ENCODE assay signal across 27 mouse cellular contexts in genomic region chr6:90224338-90224737, GRCm38 (mm10). TPM values are rescaled to one million over a fixed set of nuclear protein-coding genes. Genes with fewer than 3 reads are reported as not detected.
"Had no signal": no experiment of that assay in that cellular context is flagged by ENCODE, and none has a peak within 500 bp of the region (broad histone marks: within the 10 kb centered on the region; RNA-seq: fewer than 3 reads in every experiment).

Vmn1r53 (minus strand) TSS chr6:90224438.

- DNase-seq: heart, postnatal 10 days; heart, postnatal 14 days; heart, postnatal 4 days; kidney, adult 11 months; kidney, adult 18-20 months; kidney, adult 2 months; kidney, adult 8-10 months; kidney, adult 9 months; kidney, postnatal 10 days; kidney, postnatal 14 days; kidney, postnatal 25 days; kidney, postnatal 36 days; kidney, postnatal 4 days; layer of hippocampus, adult 9-11 months; layer of hippocampus, postnatal 36 days had no signal

RNA-seq across cellular contexts. Expression of gene Vmn1r53, which starts in this region (rescaled TPM):
- total RNA-seq: heart, postnatal 10 days; heart, postnatal 14 days; heart, postnatal 25 days; heart, postnatal 4 days; hematopoietic stem cell, adult 5-6 weeks; hindbrain, postnatal 0 days; layer of hippocampus, adult 18-20 months; layer of hippocampus, adult 2 months; layer of hippocampus, adult 8-10 months; layer of hippocampus, postnatal 10 days; layer of hippocampus, postnatal 14 days; layer of hippocampus, postnatal 25 days; layer of hippocampus, postnatal 36 days; left cerebral cortex, adult 18-20 months; left cerebral cortex, adult 2 months; left cerebral cortex, adult 8-10 months had no signal
